Mouse (Mus musculus) spleen, embryonic (tissue): ENCODE data around the gene Fkbp10.

Experiments
- CTCF ChIA-PET: fragments of 350-600 bp; sonication (Branson Sonifier 250); formaldehyde crosslinking; loops from one replicate; lab custom pipeline; 2022; lab: Charles Lee

Fkbp10 gene

DNA sequence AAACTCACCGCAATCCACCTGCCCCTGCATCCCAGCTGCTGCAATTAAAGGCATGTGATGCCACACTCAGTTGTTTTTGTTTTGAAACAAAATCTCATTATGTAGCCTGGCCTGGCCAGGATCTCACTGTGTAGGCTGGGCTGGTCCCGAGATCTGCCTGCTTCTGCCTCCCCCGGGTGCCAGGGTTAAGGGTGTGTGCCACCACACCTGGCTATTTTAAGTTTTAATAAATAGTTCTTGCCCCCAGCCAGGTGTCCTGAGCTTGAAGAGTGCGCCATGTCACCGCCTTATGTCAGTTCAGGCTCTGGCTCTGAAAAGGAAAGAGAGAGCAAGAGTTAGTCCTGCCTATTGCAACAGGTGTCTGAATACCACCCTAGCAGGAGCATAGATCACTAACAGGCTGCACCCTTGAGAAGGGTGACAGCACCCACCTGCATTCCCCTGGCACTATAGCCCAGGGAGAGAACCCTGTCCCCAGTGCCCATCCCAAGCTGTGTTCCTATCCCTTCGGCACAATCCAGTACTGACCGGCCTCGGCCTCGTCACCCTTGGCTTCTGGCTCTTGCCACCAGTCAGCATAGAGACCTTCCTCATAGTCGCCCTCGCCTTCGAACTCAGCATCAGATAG, 6.5 kb upstream of the Fkbp10 start:
- CTCF ChIA-PET, result interaction anchor here (0.6 kb wide), 1 partner anchor 51 kb away, joined by 3 read pairs; no protein-coding TSS in a partner anchor

DNA sequence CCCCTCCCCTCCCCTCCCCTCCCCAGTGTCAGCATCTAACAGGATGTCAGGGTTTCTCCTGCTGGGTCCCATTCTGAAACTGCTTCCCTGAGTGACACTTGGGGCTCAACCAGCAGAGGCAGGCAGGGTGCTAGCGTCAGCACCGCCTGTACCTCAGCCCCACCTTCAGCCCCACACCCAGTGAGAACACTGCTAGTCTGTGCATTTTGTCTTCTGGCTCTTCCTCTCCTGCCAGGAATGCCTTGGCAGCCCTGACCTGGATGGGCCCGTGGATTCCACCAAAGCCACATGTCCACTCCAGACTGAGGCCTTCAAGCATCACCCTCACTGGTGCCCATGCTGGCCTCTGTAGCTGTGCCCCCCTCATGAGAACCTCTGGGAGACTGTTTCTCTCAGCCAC, 5.8 kb upstream of the Fkbp10 start:
- CTCF ChIA-PET, result no interaction called here

DNA sequence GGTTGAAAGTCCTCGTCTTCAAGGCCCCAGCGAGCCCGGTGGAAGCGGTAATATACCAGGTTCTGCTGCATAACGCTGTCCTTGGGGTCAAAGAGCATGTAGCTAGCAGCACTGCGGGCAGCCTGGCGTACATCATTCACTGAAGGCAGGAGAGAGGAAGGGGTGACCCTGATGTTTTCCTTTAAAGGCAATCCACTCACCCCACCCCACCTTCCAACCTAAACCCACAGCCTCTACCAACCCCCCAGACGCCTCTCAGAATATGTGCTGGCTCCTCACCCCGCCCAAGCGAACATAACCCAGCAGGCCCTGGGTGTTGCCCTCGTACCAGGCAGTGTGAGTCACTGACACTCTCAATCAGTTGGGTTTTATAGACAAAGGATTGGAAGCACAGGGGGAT, 3.8 kb upstream of the Fkbp10 start:
- CTCF ChIA-PET, result interaction anchor here (0.7 kb wide), 1 partner anchor 20 kb away, joined by 10 read pairs; no protein-coding TSS in a partner anchor

DNA sequence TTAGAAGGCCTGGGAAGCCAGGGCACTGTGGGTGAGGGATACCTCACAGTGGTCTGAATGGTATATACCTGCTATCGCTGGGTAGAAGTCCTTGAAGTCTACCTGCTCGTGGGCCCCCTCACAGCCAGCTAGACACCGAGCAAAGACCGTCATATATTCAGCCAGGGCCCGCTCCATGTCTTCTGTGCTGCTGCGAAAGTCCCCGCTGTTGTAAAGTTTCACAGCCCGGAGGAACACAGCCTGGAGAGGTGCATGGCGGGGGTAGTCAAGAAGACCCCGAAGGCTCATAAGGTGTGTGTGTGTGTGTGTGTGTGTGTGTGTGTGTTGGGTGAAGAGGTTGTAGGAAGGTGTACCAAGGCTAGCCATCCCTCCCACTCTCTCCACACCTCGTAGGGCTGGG, 2.0 kb upstream of the Fkbp10 start:
- CTCF ChIA-PET, result no interaction called here

DNA sequence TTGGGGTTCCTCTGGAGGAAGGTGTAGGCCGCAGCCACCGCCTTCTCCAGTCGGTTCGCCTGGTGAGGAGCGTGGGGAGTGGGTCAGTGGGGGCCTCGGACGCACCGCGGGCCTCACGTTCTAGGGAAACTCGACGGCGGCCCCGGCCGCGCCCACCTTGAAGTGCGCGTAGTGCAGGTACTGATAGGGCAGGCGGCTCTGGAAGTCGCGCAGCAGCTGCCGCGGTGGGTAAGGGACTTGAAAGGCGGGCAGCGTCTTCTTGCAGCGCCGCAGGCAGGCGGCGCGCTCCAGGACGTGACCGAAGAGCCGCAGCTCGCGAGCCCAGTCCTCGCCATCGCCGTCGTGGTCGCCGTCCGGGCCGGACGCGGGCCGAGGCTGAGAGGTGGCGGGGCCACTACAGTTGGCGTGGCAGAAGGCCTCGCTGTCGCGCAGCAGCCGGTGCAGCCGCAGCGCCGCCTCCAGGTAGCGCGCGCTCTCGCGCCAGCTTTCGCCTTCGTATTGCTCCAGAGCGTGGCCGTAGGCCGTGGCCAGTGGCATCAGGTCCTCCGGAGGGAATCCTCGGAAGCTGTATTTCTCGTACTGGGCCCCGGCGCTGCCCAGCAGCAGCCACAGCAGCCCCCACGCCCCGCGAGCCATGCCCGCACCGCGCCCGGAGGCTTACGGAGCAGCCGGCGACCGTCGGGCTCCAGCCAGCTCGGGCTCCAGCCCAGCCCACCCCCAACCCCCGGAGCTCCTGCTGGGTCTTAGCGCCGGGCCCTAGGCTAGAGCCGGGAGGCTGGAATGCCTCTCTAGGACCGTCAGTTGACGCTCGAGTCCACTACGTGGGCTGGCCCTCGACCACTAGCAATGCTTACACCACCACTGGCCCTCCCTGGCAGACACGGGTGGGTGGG, 1.2 kb upstream of the Fkbp10 start, which contains the start of gene P3h4:
TSS of gene P3h4 (minus strand) at position 816 of the 893 bp plus-strand sequence.
- CTCF ChIA-PET, result no interaction called here

DNA sequence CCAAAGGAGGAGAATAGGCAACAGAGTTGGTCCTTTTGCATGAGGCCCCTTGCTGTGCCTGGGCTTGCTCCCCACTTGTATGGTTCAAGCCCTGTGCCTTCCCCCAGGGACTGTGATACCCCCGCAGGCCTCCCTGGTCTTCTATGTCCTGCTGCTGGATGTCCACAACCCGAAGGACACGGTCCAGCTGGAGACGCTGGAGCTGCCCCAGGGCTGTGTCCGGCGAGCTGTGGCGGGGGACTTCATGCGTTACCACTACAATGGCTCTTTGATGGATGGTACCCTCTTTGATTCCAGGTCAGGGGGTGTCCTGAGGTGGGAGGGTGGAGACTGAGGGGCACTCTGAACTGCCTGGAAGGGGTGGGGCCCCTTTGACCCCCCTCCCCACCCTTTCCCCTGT, 6.0 kb downstream of the Fkbp10 start:
- CTCF ChIA-PET, result no interaction called here

DNA sequence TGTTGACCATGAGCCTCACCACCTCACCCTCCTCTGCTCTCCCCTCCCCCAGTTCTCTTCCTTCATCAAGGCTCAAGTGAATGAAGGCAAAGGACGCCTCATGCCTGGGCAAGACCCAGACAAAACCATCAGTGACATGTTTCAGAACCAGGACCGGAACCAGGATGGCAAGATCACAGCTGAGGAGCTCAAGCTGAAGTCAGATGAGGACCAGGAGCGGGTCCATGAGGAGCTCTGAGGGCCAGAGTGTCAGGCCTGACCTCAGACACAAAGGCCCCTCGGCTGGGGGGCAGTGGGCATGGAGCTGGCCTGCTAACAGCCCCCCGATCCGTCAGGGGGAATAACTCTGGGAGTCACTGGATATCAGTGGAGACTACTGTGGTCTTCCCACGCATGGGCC, 8.3 kb downstream of the Fkbp10 start:
- CTCF ChIA-PET, result interaction anchor here (0.6 kb wide), 1 partner anchor 14 kb away, joined by 6 read pairs; no protein-coding TSS in a partner anchor

DNA sequence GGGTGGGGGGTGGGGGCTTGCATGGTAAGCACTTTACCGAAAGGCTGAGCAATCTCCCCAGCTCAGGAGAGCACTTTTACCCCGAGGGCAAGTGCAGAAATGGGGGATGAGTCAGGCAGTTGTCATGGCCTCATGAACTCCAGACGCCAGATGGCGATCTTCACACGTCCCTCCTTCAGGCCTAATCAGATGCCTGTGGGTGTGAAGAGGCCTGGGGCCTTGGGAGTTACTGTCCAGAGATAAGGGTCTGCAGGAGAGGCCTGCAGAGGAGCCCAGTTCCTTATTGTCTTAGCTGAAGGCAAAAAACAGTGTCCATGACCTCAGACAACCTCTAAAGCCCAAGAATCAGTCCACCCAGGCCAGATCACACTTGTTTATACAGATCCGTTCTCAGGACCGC, 10.4 kb downstream of the Fkbp10 start:
- CTCF ChIA-PET, result no interaction called here

DNA sequence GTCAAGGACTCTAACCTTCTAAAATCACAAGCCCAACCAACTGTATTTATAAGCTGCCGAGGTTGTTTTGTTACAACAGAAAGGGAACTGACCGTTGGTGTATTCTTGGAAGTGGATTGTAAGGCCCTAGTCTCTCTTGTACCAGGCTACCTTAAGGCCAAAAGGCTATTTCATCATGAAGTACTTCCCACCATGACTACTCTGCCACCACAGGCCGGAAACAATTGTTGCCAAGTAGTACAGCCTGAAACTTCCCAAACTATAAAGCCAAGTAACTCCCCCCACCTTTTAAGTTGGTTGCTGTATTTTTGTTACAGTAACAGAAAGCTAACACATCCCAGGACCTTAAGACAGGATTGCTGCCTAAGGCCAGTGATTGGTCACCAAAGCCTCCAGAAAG, 11.3 kb downstream of the Fkbp10 start:
- CTCF ChIA-PET, result interaction anchor here (0.5 kb wide), 1 partner anchor 532 kb away, joined by 6 read pairs; no protein-coding TSS in a partner anchor

DNA sequence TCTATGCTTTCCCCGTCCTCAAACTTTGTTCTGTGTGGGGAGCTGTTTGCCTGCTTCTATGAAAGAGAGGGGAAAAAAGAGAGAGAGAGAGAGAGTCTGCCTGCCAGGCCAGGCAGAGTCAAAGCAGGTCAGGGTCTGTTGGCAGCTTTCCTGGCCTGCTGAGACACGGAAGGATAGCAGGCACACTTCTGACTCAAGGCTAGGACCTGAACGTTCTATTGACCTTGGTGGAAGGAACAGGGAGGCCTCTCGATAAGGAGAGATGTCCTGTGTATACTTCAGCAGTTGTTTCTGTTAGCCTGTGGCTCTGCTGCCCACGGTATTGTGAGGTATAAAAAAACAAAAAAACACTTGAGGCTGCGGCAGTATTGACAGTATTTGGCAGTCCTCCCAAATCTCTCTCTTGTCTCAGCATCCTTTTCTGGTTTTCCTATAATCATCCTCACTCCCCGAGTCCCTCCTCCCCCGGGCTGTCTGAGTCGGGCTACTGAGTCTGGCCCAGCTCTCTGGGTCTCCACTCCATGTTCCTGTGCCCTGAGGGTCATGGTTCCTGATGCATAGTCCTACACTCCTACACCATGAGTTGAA, 13.2 kb downstream of the Fkbp10 start:
- CTCF ChIA-PET, result no interaction called here

DNA sequence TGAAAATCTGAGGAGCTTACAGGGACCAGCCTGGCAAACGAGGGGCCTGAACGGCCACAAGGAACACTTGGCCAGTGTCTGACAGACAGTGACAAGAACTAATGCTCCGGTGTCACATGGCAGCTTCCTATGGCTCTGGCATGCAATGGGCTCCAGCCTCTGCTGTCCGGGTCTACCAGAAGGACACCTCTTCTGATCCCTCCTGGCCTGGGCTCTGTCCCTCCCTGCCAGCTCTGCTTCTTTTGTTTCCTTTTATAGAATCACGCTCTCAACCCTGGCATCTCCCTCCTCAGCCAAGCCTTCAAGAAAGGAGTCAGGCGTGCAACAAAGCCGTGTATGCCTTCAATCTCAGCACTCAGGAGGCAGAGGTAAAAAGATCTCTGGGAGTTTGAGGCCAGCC, 14.6 kb downstream of the Fkbp10 start:
- CTCF ChIA-PET, result no interaction called here

DNA sequence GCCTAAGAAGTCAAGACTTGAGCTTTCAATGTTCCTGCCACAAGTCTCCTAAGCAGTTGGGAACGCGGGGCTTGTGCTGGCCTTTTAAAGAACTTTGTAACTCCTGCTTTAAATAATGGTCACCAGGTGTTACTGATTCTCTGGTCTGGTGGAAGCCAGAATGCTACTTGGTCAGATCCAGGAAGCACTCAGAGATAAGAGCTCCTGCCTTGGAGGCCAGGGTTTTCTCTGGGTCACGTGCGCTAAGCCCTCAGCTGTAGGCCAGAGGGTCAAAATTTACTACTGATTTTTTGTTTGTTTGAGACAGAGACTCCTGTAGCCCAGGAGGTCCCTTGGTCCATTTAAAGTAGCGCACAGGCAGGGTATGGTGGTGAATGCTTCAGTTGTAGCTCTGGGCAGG, 16.5 kb downstream of the Fkbp10 start:
- CTCF ChIA-PET, result interaction anchor here (0.6 kb wide), 2 partner anchors 20 to 47 kb away, joined by 3 to 10 read pairs; no protein-coding TSS in a partner anchor

DNA sequence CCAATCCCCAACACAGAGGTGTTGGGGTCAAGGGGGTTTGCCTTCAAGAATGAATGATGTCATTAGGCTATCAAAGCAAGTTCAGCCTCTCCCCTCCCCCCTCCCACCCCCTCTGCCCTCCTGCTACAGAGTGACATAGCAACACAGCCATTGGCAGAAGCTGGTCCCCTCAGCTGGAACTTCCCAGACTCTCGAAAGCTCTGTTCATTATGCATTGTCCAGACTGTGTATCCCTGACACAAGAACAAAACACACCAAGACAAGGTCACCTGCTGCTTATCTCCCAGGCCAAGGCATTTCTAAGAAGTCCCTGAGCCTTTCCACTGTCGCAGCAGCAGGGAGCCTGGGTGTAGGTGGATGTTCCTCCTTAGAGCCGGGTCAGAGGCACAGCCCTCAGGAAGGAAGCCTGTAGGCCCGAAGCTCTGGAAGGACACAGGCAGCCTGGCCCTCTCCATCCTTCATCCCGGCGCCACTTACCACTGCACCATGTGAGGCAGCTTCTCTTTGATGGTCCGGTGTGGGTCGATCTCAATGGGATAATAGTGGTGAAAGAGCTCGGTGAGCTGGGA, 20.3 kb downstream of the Fkbp10 start:
- CTCF ChIA-PET, result no interaction called here

DNA sequence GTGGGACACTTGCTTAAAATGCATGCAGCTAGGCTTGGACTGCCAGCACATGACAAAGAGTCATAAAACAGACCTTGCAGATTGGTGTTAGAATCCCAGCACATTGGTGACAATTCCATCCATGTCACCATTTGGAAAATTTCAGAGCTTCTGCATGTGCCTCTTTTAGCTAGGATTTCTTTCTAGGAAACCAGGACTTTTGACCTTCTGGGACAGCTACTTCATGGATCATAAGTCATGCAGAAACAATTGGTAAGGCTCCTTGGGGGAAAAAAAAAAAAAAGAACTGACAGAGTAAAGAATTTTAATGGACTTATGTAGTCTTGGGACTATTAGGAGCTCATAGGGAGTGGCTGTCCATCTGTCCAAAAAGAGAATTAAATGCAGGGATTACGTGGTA, 22.4 kb downstream of the Fkbp10 start:
- CTCF ChIA-PET, result interaction anchor here (0.7 kb wide), 1 partner anchor 14 kb away, joined by 6 read pairs; no protein-coding TSS in a partner anchor

DNA sequence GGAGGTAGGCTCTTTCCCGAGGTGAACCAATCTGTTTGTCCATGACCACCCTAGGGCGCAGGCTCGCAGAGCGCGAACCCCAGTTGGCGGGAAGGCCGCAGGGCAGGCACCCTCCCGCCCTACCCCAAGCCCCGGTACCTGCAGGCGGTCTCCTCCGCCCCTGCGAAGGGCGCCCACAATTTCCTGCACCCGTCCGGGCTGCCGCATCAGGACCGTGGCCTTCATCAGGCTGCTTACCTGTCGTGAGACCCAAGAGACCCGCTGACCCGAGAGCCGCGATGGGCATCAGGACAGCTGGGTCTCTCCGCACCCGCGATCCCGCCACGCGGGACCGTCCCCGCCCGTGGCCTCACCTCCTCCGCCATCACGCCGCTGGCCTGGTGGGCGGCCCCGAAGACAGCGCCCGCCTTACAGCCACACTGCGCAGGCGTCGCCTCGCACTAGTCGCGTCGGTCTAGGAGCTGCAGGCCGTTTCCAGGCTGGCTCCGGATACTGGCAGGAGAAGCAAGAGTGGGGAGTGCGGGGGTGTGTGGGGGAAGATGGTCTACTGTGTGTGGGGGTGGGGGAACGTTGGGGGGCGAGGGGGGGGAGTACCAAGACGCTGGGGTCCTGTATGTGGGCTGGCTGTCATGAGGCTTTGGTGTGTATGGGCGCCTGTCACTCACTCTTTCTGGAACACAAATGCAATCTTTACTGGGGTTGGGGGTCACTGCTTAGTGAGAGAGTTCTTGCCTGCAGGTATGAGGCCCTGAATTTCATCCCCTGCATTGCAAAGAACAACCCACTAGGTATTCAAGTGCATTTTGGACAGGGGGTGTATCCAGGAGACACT, 25.4 kb downstream of the Fkbp10 start:
- CTCF ChIA-PET, result interaction anchor here (0.7 kb wide), 1 partner anchor 182 kb away, joined by 10 read pairs; no protein-coding TSS in a partner anchor

DNA sequence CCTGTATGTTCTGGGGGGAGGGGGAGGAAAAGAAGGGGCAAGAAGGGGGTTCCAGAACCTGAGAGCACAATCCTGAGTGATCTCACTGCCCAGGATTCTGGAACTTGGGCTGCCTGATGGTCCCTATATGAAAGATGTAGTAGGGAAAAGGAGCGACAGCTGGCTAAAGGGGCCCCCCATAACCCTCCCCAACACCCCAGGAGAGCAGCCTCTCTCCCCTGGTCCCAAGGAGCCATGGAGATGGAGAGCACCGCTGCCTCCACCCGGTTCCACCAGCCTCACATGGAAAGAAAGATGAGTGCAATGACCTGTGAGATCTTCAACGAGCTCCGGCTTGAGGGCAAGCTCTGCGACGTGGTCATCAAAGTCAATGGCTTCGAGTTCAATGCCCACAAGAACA, 26.3 kb downstream of the Fkbp10 start, which contains the start of the genes Nt5c3b and Klhl10:
TSS of gene Nt5c3b (minus strand) at position 12 of the 400 bp plus-strand sequence.
TSS of gene Klhl10 (plus strand) at position 121 of the 400 bp plus-strand sequence.
- CTCF ChIA-PET, result interaction anchor here (0.7 kb wide), 2 partner anchors 39 to 181 kb away, joined by 10 to 22 read pairs; no protein-coding TSS in a partner anchor

DNA sequence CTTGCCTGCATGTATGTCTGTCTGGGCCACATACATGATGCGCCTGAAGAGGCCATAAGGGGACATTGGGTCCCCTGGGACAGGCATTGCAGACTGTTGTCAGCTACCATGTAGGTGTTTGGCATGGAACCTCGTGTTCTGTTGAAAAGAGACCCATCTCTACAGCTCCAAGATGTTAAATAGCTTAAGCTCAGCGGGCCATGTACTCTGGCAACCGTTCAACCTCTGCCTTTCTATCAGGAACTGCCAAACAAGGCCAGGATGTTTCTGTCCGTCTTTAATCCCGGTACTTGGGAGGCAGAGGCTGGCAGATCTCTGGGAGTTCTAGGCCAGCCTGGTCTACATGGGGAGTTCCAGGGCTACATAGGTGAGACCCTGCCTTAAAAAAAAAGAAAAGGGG, 27.1 kb downstream of the Fkbp10 start:
- CTCF ChIA-PET, result interaction anchor here (0.7 kb wide), 1 partner anchor 125 kb away, joined by 3 read pairs; no protein-coding TSS in a partner anchor

DNA sequence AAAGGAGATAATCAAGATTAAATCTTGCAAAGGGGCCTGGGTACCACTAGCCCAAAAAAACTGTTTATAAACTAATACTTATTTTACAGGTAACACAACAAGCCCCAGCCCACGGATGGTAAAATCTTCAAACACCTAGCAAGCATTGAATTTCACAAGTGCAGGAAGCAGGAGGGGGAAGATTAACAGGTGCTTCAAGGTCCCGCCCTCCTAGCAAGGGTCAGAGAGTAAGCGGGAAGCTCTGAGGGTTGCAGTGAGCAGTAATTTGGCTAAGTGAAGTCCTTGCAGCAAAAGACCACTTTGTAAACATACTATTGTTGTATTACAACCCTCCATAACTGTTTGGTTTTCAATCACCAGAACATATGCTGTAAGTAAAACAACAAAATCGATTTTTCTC, 41.8 kb downstream of the Fkbp10 start:
- CTCF ChIA-PET, result interaction anchor here (0.7 kb wide), 1 partner anchor 8 kb away, joined by 15 read pairs; no protein-coding TSS in a partner anchor

DNA sequence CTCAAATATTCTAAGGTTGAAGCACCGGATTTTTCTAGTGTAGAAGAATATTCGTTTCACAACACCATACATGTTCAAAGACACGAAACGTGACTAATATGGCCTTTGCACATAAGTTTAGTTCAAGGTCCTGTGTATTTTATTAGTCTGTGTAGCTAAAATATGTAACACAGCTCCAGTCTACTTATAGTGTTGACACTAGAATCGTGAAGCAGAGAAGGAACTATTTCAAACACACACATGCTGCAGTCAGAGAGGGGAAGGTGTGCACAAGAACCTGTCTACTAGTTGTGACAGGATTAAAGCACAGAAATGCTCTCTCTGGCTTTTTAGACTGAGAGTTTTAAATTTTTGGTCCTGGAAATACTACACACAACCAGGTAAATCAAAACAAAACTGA, 42.2 kb downstream of the Fkbp10 start:
- CTCF ChIA-PET, result interaction anchor here (0.6 kb wide), 1 partner anchor 676 kb away, joined by 6 read pairs; no protein-coding TSS in a partner anchor

DNA sequence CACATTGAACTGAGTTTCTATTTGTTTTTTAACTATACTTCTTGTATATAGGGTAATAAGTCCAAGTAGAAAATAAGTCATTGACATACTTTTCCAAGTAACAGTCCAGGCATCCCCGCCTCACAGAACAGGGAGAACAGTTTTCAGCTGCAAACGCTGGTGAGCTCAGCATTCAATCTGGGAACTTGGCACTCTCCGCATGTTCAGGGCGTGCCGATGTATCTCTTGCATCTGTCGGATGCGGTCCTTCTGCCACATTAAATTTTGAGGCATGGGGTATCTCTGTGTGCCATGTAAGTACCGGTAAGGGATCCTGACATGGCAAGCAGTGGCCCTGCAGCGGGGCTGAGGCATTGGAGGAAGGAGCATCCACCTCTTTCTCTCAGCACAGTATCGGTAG, 47.2 kb downstream of the Fkbp10 start:
- CTCF ChIA-PET, result no interaction called here
